Mouse (Mus musculus) layer of hippocampus, postnatal 25 days (tissue): Measurements from ENCODE around the gene Amn. TPM values are rescaled to one million over a fixed set of nuclear protein-coding genes. Genes with fewer than 3 reads are reported as not detected.

Source experiments
- DNase-seq, 2 experiments: peaks; one replicate each; pipeline ENCODE4 v3.0.0; 2022; ENCODE audit warnings: mixed read lengths in 2 of 2, low spot score in 1 of 2; ENCODE audit errors: extremely low spot score in 1 of 2
- total RNA-seq, 2 experiments: library from RNA; stranded (reverse); gene quantifications; 2 replicates each; pipeline ENCODE4 v1.2.3; 2021

Gene Amn
- total RNA-seq, 2 experiments from 2014 or later: 4.6 to 5.8 TPM

GRCm38 (mm10) chr12:111320549-111320948 lies 49.7 kb downstream of the Amn start:
- DNase-seq: no peak

GRCm38 (mm10) chr12:111321832-111322231 lies 50.9 kb downstream of the Amn start:
- no peak for DNase-seq

DNA sequence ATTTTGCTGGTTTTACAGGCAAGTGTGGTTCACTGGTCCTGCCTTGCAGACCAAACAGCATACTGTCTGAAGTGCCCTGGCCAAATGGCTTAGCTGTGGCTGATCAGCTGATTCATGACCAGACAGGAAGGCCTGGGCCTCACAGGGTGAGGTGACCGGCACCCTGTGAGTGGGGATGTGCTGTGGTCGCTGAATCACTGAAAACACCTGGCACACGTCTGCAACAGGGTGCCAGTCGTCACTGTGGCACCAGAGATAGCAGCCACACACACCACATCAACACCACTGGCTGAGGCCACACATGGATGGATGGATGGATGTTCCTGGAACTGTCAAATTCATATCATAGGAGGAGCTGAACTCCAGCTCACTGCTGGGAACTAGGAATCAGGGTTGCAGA lies 52.5 kb downstream of the Amn start:
- DNase-seq: no peak

DNA sequence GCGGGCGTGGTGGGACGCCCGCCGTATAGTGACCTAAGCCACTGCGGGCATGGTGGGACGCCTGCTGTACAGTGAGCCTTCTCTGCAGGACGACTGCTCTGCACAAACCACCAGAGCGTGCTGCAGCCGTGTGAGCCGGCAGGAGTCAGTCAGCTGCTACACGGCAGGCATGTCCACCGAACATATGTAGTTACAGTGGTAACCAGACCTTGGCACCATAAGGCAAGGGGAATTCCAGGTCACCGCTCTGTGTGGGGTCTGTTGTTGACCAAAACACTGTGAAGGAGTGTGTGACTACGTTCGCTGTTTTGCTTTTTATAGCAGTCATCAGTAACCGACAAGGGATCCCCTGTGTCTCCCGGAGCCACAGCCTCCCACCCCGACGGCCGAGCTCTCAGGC lies 53.6 kb downstream of the Amn start:
- DNase-seq: no peak

GRCm38 (mm10) chr12:111324949-111325348 lies 54.1 kb downstream of the Amn start:
- DNase-seq: no peak

GRCm38 (mm10) chr12:111325744-111326424 lies 55.0 kb downstream of the Amn start:
- no peak for DNase-seq

Other genes with a start within 250 kb of the Amn start
- gene Rcor1, start 231.7 kb upstream of the Amn start, total RNA-seq: 10 to 100 TPM; 16.8 to 17.9 TPM
- gene Traf3, start 104.7 kb upstream of the Amn start, total RNA-seq: 10 to 100 TPM; 92.9 to 94.0 TPM
- gene 4930595D18Rik, start 86.6 kb upstream of the Amn start, total RNA-seq: not detected
- 100 to 1,000 TPM; 107 to 117 TPM for gene Cdc42bpb, start 106.6 kb downstream of the Amn start, total RNA-seq
- gene Lbhd2, start 135.7 kb downstream of the Amn start, total RNA-seq: under 1 TPM in 1 of 2 experiments, not detected in 1; 0.86 TPM
- 1 to 10 TPM; 2.6 to 3.4 TPM for gene Exoc3l4, start 145.9 kb downstream of the Amn start, total RNA-seq
- gene Tnfaip2, start 171.4 kb downstream of the Amn start, total RNA-seq: under 1 TPM; 0.63 to 0.81 TPM
- 1 to 10 TPM; 5.6 to 7.8 TPM for gene Gm266, start 214.7 kb downstream of the Amn start, total RNA-seq